Mouse (Mus musculus) spleen, adult 2 months (tissue): ENCODE measurements around the gene Fan1.

Experiments used
- CTCF ChIP-seq: fragments of 200-500 bp; IDR thresholded peaks from 2 replicates; pipeline ENCODE4 v1.5.1; 2011; ENCODE audit warnings: mild to moderate bottlenecking, inconsistent platforms; ENCODE audit not compliant: insufficient read depth, insufficient read length, insufficient replicate concordance; ENCODE audit errors: extremely low read depth
- POLR2A ChIP-seq: fragments of 200-500 bp; IDR thresholded peaks from 2 replicates; pipeline ENCODE4 v1.6.1; 2011; ENCODE audit warnings: low read depth, low read length, inconsistent platforms

DNA sequence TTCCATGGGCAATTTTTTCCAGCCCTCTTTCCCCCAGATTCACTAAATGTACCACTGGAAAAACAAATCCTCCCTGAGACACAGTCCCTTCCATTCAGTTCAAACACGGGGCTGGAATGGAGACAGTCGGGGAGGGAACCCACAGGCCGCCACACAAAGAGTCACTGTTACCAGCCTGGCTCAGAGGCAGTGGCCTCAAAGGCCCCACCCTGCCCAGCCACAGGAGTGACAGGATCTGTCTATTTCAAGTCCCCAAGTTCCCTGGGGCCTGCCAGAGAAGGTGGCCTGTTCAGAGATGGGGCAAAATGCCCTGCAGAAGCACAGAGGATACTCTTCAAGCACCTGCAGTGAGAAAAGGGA is 13.3 kb downstream of the Fan1 start:
- TF ChIP-seq CTCF, result no peak
- no peak for TF ChIP-seq POLR2A
